Mouse (Mus musculus): ENCODE results near the gene Nrgn. TPM values are rescaled to one million over a fixed set of nuclear protein-coding genes. Genes with fewer than 3 reads are reported as not detected.

Nrgn gene
- polyA plus RNA-seq, 1 experiment: 20.2 TPM

- peak overlapping the region; percentile 40 for H3K4me3 ChIP-seq (replicated peaks; ENCODE audit: extremely low read depth, low read depth, low read length)
- 6% methylated on average over 29 of the region's 29 CpGs for WGBS
- TF ChIP-seq POLR2A (IDR thresholded peaks at IDR 0.05; ENCODE audit: borderline replicate concordance, extremely low read depth, low read depth, low read length): no peak
- peak; percentile 61 for TF ChIP-seq CTCF (IDR thresholded peaks at IDR 0.05; ENCODE audit: insufficient read depth, low read length)
- H3K4me1 ChIP-seq (ENCODE audit: control insufficient read depth, insufficient read depth, low read length): peaks cover 25% of the 10 kb centered on the region
- DNase-seq: peak; percentile 69
These were observed 8.1 kb downstream of the Nrgn start for GRCm38 (mm10) chr9:37544447-37545165.

DNA sequence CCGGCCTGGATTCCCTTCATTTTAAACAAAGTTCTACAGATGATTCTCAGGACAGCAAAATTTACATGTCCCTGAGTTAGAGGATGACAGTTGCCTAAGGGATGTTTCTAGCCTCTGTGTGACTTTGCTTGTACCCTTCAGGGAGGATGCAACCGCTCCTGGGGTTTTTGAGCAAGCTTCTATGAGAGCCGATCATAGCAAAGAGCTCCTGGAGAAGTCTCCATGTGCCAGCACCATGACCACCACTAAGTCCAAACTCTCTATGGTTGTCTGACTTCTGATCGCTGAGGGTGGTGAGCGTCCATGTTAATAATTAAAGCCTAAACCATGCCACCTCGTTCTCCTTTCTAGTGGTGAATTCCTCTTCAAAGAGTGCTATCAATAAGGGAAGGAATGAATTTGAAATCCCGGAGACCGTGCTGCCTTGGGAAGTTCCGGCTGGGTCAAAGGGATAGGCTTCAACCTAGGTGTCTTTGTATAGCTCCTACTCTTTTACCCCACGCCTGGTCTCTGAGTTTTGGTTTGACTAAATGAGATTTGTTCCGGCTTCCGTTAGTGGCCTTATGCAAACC lies 8.7 kb downstream of the Nrgn start:
- Histone ChIP-seq H3K4me3 (replicated peaks; ENCODE audit: extremely low read depth, low read depth, low read length) (peak overlapping the region; percentile 40), H3K4me1 (ENCODE audit: control insufficient read depth, insufficient read depth, low read length) (peaks cover 25% of the 10 kb centered on the region)
- no peak for DNase-seq
- WGBS: 29% methylated on average over 12 of the region's 12 CpGs
- TF ChIP-seq CTCF (IDR thresholded peaks at IDR 0.05; ENCODE audit: insufficient read depth, low read length) (no peak), POLR2A (IDR thresholded peaks at IDR 0.05; ENCODE audit: borderline replicate concordance, extremely low read depth, low read depth, low read length) (no peak)

DNA sequence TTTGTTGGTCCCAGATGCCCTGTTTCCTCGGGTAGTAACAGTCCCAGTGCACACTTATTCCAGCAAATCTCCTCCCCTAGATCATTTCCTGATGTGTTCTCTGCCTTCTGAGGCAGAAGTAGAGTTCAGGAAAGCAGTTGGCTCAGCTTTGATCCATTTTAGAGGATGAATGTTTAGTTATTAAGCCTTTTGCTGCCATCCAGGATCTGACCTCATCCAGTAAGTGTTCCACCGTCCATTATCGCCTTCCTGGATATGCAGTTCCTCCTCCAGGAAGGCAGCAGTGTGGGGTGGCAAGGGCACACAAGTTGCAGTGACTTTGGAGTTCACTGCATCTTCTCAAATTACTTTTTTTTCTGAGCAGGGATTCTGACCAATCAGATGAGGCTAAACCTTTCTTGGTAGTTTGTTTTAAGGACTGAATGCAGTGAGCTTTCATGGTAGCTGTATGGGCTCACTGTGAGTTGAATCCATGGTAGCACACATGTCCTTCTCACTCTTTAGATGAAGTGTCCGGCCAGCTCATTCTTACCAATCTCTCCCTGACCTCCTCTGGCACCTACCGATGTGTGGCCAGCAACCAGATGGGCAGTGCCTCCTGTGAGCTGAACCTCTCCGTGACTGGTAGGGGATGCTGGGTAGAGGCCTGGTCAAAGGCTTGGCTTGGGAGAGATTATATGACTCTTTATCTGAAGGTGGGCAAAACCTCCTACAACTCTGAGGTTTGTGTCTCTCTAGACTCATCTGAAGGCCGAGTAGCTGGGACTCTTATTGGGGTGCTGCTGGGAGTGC lies 10.7 kb downstream of the Nrgn start:
- no peak overlapping the region for H3K4me3 ChIP-seq (replicated peaks; ENCODE audit: extremely low read depth, low read depth, low read length)
- H3K4me1 ChIP-seq (ENCODE audit: control insufficient read depth, insufficient read depth, low read length): peaks cover 33% of the 10 kb centered on the region
- no peak for DNase-seq
- WGBS: 46% methylated on average over 7 of the region's 7 CpGs
- no peak for TF ChIP-seq POLR2A (IDR thresholded peaks at IDR 0.05; ENCODE audit: borderline replicate concordance, extremely low read depth, low read depth, low read length)
- no peak for TF ChIP-seq CTCF (IDR thresholded peaks at IDR 0.05; ENCODE audit: insufficient read depth, low read length)

DNA sequence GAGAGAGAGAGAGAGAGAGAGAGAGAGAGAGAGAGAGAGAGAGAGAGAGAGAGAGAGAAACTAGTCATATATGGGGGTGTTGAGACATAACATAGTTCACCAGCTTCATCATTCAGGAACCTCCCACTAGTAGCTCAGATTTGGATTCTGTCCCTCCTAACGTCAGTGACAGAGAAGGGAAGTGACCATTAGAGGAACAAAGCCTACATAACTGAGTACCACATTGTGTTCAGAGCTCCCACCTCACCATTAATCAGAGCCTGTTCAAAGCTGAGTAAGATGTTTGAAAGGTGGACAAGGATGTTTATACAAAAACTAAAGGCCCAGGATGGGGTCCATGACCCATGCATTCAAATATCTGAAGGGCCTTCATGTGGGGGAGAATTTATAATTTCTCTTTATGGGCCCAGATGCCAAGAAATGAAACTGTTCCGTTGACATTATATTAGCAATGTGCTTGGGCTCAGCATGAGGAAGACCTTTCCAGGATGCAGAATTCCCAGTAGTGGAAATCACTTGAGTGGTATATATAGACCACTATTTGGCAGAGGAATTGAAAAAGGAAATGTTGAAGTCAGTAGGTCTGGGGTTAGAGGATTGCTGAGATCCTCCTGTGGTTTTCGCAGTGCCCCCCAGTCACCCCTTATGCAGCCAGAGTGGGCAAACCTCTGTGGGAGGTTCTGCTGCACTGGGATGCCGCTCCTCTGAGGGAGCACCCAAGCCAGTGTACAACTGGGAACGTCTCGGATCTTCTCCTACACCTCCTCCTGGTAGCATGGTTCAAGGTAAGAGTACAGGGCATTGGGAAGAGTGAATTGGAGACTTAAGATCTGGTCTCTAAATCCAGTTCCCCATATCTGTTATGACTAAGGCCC lies 11.8 kb downstream of the Nrgn start:
- Histone ChIP-seq H3K4me3 (replicated peaks; ENCODE audit: extremely low read depth, low read depth, low read length) (no peak overlapping the region), H3K4me1 (ENCODE audit: control insufficient read depth, insufficient read depth, low read length) (peaks cover 33% of the 10 kb centered on the region)
- TF ChIP-seq CTCF (IDR thresholded peaks at IDR 0.05; ENCODE audit: insufficient read depth, low read length): no peak
- TF ChIP-seq POLR2A (IDR thresholded peaks at IDR 0.05; ENCODE audit: borderline replicate concordance, extremely low read depth, low read depth, low read length): no peak
- DNase-seq: no peak
- WGBS: 54% methylated on average over 6 of the region's 6 CpGs

GRCm38 (mm10) chr9:37540226-37540625 lies 12.5 kb downstream of the Nrgn start:
- TF ChIP-seq POLR2A (IDR thresholded peaks at IDR 0.05; ENCODE audit: borderline replicate concordance, extremely low read depth, low read depth, low read length) (no peak), CTCF (IDR thresholded peaks at IDR 0.05; ENCODE audit: insufficient read depth, low read length) (no peak)
- Histone ChIP-seq H3K4me3 (replicated peaks; ENCODE audit: extremely low read depth, low read depth, low read length) (no peak overlapping the region), H3K4me1 (ENCODE audit: control insufficient read depth, insufficient read depth, low read length) (peaks cover 30% of the 10 kb centered on the region)
- 74% methylated on average over 4 of the region's 4 CpGs for WGBS
- DNase-seq: no peak

GRCm38 (mm10) chr9:37539170-37540025 lies 13.3 kb downstream of the Nrgn start, which contains the start of gene Vsig2:
Gene Vsig2, plus strand, starts transcription at chr9:37539255.
- DNase-seq: peak; percentile 21
- Histone ChIP-seq H3K4me3 (replicated peaks; ENCODE audit: extremely low read depth, low read depth, low read length) (peak within 1 kb of the TSS; percentile 4), H3K4me1 (ENCODE audit: control insufficient read depth, insufficient read depth, low read length) (peaks cover 27% of the 10 kb centered on the region)
- WGBS: 49% methylated on average over 23 of the region's 23 CpGs
- no peak for TF ChIP-seq POLR2A (IDR thresholded peaks at IDR 0.05; ENCODE audit: borderline replicate concordance, extremely low read depth, low read depth, low read length)
- TF ChIP-seq CTCF (IDR thresholded peaks at IDR 0.05; ENCODE audit: insufficient read depth, low read length): no peak

DNA sequence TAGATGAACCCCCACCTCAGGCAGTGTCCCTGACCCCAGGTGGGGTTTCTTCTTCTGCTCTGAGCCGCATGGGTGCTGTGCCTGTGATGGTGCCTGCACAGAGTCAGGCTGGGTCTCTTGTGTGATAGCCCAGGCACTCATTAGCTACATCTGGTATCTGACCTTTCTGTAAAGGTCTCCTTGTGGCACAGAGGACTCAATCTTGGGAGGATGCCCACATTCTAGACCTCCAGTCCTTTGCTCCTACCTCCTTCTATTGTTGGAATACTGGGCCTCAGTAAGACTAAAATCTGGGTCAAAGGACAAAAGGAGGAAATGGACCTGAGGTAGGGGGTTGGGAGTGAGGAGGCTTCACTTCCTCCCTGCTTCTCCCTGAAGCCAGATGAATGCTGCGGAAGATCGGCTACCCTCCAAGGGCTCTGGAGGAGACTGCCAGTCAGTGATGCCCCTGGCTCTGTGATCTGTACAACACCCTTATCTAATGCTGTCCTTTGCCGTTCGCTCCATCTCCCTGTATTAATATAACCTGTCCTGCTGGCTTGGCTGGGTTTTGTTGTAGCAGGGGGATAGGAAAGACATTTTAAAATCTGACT lies 14.9 kb downstream of the Nrgn start:
- 46% methylated on average over 5 of the region's 5 CpGs for WGBS
- Histone ChIP-seq H3K4me3 (replicated peaks; ENCODE audit: extremely low read depth, low read depth, low read length) (no peak overlapping the region), H3K4me1 (ENCODE audit: control insufficient read depth, insufficient read depth, low read length) (peaks cover 24% of the 10 kb centered on the region)
- TF ChIP-seq POLR2A (IDR thresholded peaks at IDR 0.05; ENCODE audit: borderline replicate concordance, extremely low read depth, low read depth, low read length): no peak
- no peak for TF ChIP-seq CTCF (IDR thresholded peaks at IDR 0.05; ENCODE audit: insufficient read depth, low read length)
- DNase-seq: no peak

DNA sequence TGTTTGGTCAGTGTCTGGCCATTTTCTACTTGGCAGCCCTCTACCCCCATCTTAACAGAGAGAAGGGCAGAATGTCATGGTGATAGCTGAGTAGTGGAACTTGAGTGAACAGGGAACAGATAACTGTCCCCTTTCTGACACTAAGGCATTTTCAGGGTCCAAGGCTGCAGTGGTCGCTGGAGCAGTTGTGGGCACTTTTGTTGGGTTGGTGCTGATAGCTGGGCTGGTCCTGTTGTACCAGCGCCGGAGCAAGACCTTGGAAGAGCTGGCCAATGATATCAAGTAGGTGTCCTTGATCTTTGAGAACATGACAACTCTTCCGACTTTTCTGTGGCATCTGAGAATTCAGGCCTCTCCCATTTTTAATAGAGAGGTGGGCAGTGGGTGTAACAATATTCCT lies 15.9 kb downstream of the Nrgn start:
- DNase-seq: no peak
- 62% methylated on average over 4 of the region's 4 CpGs for WGBS
- H3K4me1 ChIP-seq (ENCODE audit: control insufficient read depth, insufficient read depth, low read length): peaks cover 23% of the 10 kb centered on the region
- TF ChIP-seq POLR2A (IDR thresholded peaks at IDR 0.05; ENCODE audit: borderline replicate concordance, extremely low read depth, low read depth, low read length) (no peak), CTCF (IDR thresholded peaks at IDR 0.05; ENCODE audit: insufficient read depth, low read length) (no peak)
- H3K4me3 ChIP-seq (replicated peaks; ENCODE audit: extremely low read depth, low read depth, low read length): no peak overlapping the region

Measured in lung, adult 2 months (tissue).